Mouse (Mus musculus) kidney, postnatal 36 days (tissue): ENCODE results near the gene Olfr1396.
A peak's percentile ranks its signal among the peaks of the same experiment; 100 is the strongest.
"Not testable (repeated sequence)": the region's sequence is repeated elsewhere in the genome, so short reads cannot be mapped to it uniquely, and the experiment has no call there.

Experiments
- DNase-seq, 2 experiments: peaks; one replicate each; pipeline ENCODE4 v3.0.0; 2021 to 2022; ENCODE audit warnings: mixed read lengths in 2 of 2

Olfr1396 gene

DNA sequence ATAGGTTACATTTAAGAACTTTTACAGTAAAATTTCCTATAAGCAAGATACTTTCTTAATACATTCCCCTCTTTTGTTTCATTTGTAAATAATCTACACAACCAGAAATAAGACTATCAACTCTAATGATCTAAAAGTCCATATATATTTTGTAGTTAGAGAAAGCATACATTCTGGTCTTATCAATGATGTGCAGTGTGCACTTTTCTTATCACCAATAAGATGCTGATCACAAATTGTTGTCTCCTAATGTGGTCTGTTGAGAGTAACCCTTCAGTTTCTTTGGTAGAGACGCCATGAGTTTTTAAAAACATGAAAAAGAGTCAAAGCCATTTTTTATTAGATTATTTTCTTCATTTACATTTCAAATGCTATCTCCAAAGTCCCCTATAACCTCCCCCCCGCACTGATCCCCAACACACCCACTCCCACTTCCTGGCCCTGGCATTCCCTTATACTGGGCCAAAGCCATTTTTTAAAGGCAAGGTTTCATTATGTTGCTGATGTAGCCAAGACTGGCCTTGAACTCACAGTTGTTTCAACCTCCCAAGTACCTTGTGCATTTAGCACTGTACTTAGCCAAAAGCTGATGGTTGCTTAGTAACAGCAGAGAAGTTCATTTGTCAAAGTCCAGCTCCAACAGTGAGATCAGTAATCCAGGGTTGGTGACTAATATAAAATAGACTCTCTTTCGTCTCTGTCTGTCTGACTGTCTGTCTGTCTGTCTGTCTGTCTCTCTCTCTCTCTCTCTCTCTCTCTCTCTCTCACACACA lies 24.8 kb downstream of the Olfr1396 start:
- no peak for DNase-seq

DNA sequence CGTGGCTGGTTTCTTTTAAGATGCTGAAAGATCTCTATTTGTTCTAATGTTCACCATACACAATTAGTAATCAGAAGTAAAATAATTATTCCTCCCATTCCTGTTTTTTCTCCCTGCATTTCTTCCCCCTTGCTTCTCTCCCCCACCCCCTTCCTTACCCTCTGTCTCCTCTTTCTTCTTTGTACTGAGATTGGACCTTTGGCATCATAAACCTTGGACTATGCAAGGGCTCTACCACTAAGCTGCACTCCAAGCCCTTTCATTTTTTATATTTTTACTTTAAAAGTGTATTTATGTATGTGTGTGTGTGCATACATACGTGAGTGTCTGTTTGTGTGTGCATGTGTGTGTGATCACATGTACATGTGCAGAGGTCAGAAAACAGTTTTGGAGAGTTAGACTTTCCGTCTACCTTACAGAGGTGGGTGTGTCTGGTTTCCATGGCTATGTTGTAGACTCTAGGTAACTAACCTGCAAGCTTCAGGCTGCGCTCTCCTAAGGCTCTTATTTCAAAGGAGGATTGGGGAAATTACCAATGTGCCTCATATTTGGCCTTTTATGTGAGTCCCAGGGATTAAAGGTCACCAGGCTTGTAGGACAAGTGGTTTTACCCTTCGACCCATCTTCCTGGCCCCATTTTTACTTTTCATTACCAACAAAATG lies 25.6 kb downstream of the Olfr1396 start:
- no peak for DNase-seq

DNA sequence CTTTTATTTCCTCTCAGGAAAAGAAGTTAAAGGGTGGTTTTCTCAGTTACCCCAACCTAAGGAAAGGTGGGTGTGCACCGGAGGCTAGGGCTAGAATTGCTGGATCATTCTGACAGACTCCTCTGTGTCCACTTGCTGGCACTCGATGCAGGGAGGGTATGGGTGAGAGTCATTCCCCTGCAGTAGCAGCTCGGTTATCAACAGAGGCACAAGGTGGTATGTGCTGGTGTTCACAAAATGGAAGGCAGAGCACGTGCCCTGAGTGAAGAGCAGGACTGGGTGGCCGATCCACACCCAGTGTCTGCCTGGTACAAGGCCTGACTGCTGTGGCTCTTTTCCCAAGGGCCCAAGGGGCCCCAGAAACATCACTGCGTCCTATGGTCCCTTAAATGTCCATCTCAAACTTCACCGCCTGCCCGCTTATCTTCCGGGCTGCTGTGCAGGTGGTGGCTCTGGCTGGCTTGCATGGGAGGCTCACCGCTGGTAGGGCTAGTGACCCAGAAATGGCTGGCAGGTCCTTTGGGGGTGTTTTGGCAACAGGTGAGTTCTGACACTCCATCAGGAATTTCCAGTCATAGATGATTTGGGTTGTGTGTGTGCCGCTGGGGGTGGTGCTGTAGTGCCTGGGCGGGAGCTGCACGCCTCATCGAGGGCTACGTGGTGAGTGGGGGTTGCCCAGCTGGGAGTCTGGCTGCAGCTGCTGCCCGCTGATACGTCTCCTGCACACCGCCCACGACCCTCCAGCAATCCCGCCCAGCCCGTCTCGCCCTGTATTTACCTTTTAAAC lies 26.7 kb downstream of the Olfr1396 start:
- peak; percentile 24 to 50 for DNase-seq

DNA sequence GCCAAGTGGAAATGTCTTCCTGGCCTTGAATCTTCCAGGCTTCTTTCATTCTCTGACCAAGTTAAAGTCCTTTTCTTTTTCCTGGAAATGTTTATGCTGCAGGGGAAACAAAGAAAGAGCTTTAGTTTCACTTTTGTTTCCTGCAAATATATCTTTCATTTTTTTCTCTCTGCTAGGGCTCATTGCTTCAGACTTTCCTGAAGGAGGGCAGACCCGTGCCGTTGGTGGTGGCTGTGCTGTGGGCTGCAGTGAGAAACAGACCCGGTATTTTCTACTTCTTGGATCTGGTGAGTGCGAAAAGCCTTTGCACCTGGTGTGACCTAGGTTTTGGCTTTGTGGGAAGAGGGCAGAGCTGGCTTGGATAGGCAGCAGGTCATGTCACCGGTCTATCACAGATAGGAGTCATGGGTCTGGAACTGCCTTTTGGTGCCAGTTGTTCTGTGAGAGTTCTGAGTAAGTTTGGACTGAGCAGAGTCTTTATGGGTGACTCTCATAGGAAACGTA lies 27.8 kb downstream of the Olfr1396 start:
- DNase-seq, result no peak

DNA sequence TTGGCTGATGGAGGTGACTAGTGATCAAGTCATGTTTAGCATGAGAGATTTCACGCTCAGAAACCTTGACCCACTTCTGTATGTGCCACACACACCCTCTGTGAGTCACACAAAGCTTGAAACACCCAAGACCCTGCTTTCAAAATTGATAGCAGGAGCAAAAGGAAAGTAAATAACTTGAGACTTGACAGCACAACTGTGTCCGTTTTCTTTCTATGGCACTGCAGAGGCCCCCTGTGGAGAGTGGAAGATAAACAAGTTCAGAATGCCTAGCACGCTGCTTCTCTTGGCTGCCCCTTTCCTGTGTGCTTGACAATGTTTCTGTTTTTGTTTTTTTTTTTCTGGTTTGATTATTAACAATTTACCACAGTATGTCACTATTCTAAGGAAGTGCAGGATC lies 29.8 kb downstream of the Olfr1396 start:
- DNase-seq, result peak; percentile 45 to 54

DNA sequence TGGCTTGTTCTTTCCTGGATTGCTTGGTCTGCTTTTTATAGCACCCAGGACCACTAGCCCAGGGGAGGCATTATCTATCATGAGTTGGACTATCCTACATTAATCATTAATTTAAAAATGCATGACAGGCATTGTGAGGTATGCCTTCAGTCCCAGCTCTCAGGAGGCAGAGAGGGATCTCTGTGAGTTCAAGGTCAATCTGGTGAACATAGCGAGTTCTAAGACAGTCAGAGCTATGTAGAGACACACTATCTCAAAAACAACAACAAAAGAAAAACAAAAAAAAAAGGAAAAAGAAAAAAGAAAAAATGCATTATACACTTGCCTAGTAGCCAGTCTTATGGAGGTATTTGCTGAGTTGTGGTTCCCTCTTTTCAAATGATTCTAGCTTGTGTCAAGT lies 30.3 kb downstream of the Olfr1396 start:
- no peak for DNase-seq

DNA sequence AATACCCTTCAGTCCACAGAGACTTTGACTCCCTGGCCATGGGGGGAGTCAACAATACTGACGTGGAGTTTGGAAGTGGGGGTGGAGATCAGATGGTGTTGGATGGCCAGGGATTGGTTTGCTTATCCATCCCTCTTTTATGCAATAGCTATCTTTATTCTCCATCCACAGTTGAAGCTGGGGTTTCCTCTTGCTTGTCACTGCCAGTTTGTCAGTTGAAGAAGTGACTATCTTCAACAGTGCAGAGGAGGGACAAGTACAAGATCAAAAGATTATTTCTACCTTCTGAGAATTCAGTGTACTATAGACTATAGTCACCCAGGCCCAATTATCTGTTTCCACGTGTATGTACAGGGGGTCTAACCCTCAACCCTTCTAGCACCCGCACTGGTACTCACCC lies 30.9 kb downstream of the Olfr1396 start:
- DNase-seq, result no peak

DNA sequence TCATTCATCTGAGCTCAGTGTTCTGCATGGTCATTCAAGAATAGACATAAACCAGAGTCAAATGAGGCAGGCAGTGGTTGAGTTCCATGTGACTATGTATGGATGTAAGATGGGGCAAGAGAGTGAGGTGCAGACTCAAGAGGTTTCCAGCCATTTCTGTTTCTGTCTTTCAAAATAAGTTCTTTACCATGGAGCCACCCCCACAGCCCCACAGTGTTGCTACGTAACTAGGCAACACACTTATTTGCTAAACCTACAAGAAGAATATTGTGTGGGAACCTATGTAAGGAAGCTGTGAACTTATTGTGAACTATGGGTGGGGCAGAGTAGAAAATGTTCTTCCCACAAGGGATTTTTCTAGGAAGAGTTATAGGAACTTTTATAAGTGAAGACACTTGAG lies 31.5 kb downstream of the Olfr1396 start:
- no peak for DNase-seq

DNA sequence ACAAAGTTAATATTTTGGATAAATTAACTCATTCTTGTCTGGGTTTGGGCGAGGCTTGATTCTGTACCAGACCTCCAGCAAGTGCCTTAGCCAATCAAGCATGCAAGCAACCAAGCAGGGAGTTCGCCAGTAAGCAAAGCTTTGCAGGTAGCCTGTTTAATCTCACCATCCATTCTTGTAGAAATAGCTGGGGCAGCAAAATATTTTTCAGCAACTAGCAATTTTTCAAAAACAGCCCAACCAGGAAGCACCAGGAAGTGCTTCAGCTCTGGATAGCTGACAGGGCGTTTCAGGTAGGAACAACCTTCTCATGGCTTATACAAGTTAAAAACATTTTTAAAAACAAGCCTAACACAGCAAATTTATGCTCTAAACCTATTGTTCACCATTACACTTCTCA lies 32.8 kb downstream of the Olfr1396 start:
- DNase-seq, result peak; percentile 38 to 39

DNA sequence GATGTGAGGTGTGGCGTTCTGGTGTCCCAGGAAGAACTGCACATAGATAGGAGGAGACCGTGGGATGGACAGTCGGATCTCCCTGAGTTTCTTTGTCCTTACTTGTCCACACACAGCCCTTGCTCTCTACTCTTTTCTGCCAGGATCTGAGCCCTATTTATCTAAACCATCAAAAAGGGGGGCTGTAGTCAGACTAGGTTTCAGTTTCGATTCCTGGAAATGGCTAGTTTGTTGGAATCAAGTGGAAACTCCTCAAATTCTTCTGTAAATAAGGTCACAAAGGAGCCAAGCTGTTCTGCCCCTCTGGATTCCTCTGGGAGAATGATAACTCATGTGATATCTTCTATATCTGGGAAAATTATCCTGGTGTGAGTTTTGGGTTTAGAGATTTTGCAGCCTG lies 33.3 kb downstream of the Olfr1396 start:
- peak; percentile 16 to 57 for DNase-seq

DNA sequence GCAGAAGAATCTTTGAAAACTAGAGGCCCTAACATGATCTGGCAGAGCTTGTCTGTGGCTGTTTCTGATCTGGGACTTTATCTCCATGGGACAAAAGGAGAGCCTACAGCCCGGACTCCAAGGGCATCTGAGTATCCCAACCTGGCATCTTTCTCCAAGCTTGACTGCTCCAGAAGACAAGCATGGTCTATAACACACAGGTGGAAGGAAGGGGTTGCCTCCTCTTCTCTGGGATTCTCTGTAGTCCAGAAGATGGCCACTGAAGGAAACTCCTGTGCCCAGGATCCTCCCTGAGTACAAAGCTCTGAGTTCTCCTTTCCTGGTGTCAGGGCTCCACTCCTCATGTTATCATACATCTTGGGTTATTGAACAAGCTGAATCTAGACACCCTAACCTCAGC lies 34.0 kb downstream of the Olfr1396 start:
- DNase-seq, result no peak

DNA sequence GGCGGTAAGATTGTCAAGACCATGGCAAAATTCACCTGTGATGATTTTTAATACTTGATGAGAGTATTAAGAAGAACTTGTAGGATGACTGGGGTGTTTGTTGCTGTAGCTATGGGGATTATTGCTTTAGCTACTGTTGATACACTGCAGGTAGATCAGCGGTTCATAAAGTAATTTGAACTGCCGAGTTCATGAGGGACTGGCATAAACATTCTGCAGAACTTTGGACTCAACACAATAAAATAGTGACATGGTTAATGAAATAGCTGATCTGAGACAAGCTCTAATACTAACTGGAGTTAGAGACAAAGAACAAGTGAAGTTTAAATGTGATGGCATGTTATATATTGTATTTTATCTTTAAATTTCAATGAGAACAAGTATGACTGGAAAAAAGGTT lies 36.0 kb downstream of the Olfr1396 start:
- DNase-seq, result no peak

DNA sequence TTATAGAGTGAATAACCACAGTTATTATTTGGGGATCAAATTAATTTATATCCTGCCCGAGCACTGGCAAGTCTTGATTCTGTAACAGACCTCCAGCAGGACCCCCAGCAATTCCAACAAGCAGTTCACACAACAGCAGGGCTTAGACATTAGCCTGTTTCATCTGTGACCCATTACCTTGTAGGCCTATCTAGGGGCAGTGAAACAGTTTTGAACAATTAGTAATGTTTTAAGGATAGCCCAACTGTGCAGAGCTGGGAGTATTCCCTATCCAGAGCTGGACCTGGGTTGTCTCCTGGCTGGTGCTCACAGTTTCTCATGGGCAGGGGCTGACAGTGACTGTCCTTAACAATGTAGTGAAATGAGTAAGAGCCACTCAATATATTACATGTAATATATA lies 37.7 kb downstream of the Olfr1396 start:
- no peak for DNase-seq

DNA sequence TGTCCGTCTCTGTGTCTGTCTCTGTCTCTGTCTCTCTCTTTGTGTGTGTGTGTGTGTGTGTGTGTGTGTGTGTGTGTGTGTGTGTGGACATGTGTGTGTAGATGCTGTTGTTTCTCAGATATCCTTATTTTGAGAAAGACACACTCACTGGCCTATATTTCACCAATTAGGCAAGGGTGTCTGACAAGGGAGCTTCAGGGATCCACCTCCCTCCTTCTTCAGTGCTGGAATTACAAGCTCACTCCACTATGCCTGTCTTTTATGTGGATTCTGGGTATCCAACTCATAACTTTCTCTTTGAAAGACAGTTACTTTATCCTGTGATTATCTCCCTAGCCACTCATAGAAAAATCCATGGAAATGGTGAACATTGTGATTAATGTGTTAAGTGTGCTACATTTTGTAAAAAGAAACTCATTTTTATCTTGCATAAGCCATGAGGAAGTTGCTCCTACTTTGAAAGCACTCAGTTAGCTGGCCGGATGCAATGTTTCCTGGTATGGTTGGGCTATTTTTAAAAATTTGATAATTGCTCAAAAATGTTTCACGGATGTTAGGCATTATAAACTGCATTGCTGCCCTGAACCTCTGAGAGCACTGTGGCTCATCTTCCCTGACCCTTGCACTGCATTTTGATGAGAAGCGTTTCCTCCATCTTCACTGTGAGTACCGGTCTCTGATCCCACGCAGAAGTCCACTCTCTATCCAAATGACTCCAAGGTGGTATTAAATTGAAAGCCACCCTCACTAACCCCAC lies 38.5 kb downstream of the Olfr1396 start, which contains the start of gene Ifi47:
TSS of gene Ifi47 (plus strand) at position 587 of the 757 bp plus-strand sequence.
- DNase-seq, result peak; percentile 42 to 73

DNA sequence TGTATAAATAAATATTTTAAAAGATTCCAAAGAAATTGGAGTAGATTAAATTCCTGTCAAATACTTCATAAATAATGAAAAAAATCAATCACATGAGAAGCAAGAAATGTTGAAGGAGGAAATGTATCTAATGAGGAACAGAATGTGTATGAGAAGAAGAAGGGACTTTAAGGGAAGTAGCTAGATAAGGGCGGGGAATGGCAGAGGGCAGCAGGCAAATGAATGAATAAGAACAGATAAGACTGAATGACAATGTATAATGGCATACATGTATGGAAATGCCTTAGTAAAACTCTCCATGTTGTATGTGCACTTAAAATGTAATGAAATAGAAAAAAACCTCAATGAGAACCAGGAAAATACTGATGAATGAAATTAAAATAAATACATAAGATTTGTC lies 46.3 kb downstream of the Olfr1396 start:
- DNase-seq, result no peak

DNA sequence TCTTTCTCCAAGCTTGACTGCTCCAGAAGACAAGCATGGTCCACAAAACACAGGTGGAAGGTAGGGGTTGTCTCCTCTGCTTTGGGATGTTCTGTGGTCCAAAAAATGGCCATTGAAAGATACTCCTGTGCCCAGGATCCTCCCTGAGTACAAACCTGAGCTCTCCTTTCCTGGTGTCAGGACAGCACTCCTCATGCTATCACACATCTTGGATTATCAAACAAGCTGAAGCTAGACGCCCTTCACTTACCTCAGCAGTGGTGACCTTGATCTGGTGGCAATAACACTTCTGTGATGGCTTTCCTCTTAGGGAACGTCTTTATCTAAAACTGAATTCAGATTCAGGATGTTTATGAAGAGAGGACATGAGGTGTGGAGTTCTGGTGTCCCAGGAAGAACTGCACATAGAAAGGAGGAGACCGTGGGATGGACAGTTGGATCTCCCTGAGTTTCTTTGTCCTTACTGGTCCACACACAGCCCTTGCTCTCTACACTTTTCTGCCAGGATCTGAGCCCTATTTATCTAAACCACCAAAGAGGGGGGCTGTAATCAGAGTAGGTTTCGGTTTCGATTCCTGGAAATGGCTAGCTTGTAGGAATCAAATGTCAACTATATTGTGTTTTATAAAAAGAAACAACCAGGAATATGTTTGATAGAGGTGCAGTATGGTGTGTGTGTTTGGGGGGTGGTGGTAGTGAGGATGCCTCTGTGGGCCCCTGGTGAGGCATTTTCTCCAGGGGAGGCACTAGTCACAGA lies 50.8 kb downstream of the Olfr1396 start, which contains the start of gene Tgtp2:
TSS of gene Tgtp2 (minus strand) at position 494 of the 757 bp plus-strand sequence.
- peak in 1 of 2 experiments; percentile 28 for DNase-seq

DNA sequence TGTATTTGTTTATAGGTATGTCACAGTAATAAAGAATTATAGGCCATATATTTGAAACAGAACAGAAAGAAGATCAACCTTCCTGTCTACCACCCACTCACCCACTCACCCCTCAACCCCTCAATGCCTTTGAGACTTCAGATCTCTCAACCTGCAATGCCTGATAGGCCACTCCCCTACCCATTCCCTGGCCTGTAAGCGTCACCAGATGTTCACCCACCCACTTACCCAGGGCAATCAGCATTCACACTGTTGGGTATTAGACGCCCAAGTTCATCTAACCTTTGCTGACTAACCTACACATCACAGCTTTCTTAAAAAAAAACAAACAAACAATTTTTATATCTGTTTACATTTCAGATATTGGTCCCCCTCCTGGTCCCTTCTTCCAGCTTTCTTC lies 52.8 kb downstream of the Olfr1396 start:
- not testable (repeated sequence) for DNase-seq

DNA sequence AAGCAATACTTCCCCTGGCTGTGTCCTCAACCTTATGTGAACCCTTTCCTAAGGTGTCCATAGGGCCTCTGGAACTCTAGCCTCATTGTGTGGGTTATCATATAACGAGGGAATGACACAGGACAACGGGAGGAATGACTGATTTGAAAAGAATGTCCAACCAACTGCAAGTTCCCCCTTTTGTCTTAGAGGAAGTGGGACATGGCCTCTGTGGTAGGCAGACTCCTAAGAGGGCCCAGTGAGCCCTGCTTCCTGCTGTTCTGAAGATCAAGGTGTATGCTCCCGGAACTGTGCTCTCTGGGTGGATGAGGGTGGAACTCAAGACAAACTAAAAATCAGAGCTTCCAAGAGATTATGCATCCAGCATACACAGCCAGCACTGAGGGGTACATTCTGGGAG lies 54.6 kb downstream of the Olfr1396 start:
- not testable (repeated sequence) for DNase-seq
